Mouse (Mus musculus): ENCODE results near the gene Olfr796. TPM values are rescaled to one million over a fixed set of nuclear protein-coding genes. Genes with fewer than 3 reads are reported as not detected.

Olfr796 gene
- not detected for total RNA-seq (2021)
- long read RNA-seq = 0 reads

- DNase-seq (ENCODE audit: low spot score in 2 of 2) = no peak
Observed at GRCm38 (mm10) chr10:129612470-129612869, at the start of gene Olfr796. Olfr796 (minus strand) TSS chr10:129612570.

- no peak for DNase-seq (ENCODE audit: low spot score in 2 of 2)
Observed at GRCm38 (mm10) chr10:129657394-129657793, 45.0 kb upstream of the Olfr796 start, which contains the start of gene Olfr800. Olfr800 (plus strand) TSS chr10:129657694.

- no peak for DNase-seq (ENCODE audit: low spot score in 2 of 2)
Observed at GRCm38 (mm10) chr10:129651763-129652162, 39.4 kb upstream of the Olfr796 start.

- no peak for DNase-seq (ENCODE audit: low spot score in 2 of 2)
Observed at GRCm38 (mm10) chr10:129637184-129637583, 24.8 kb upstream of the Olfr796 start, which contains the start of gene Olfr799. Olfr799 (plus strand) TSS chr10:129637484.

- no peak for DNase-seq (ENCODE audit: low spot score in 2 of 2)
Observed at GRCm38 (mm10) chr10:129627834-129628233, 15.5 kb upstream of the Olfr796 start, which contains the start of gene Olfr798. Olfr798 (minus strand) TSS chr10:129627934.

- DNase-seq (ENCODE audit: low spot score in 2 of 2) = no peak
Observed at GRCm38 (mm10) chr10:129623251-129623650, 10.9 kb upstream of the Olfr796 start.

- no peak for DNase-seq (ENCODE audit: low spot score in 2 of 2)
Observed at GRCm38 (mm10) chr10:129621724-129622123, 9.4 kb upstream of the Olfr796 start.

- no peak for DNase-seq (ENCODE audit: low spot score in 2 of 2)
Observed at GRCm38 (mm10) chr10:129577066-129577465, 35.3 kb downstream of the Olfr796 start.

- DNase-seq (ENCODE audit: low spot score in 2 of 2) = no peak
Observed at GRCm38 (mm10) chr10:129567355-129567754, 45.0 kb downstream of the Olfr796 start, which contains the start of gene Olfr794. Olfr794 (plus strand) TSS chr10:129567655.

Small RNAs within 50 kb of the gene (microRNA-seq; reads per million reads assigned to microRNA genes)
- 0 reads per million in 2 experiments for gene Gm23252

Other genes starting within 250 kb of the Olfr796 start
- under 1 TPM; 0.10 to 0.22 TPM for gene Olfr784, start 228.5 kb downstream of the Olfr796 start, total RNA-seq (2021)
- gene Olfr785, start 207.1 kb downstream of the Olfr796 start, total RNA-seq (2021) = not detected
- gene Olfr786, start 185.3 kb downstream of the Olfr796 start, total RNA-seq (2021) = not detected
- gene Olfr787, start 150.7 kb downstream of the Olfr796 start, total RNA-seq (2021) = not detected
- gene Olfr788, start 141.6 kb downstream of the Olfr796 start, total RNA-seq (2021) = not detected
- gene Olfr789, start 127.8 kb downstream of the Olfr796 start, total RNA-seq (2021) = not detected
- gene Olfr790, start 114.1 kb downstream of the Olfr796 start, total RNA-seq (2021) = not detected
- not detected for gene Olfr791, start 90.8 kb downstream of the Olfr796 start, total RNA-seq (2021)
- gene Olfr792, start 73.4 kb downstream of the Olfr796 start, total RNA-seq (2021) = not detected
- not detected for gene Olfr794, start 44.9 kb downstream of the Olfr796 start, total RNA-seq (2021)
- gene Olfr798, start 15.4 kb upstream of the Olfr796 start, total RNA-seq (2021) = not detected
- not detected for gene Olfr799, start 24.9 kb upstream of the Olfr796 start, total RNA-seq (2021)
- not detected for gene Olfr800, start 45.1 kb upstream of the Olfr796 start, total RNA-seq (2021)
- not detected for gene Olfr801, start 61.3 kb upstream of the Olfr796 start, total RNA-seq (2021)
- not detected for gene Olfr802, start 75.6 kb upstream of the Olfr796 start, total RNA-seq (2021)
- gene Olfr803, start 81.7 kb upstream of the Olfr796 start, total RNA-seq (2021) = not detected
- gene Olfr804, start 90.6 kb upstream of the Olfr796 start, total RNA-seq (2021) = not detected
- not detected for gene Olfr805, start 116.8 kb upstream of the Olfr796 start, total RNA-seq (2021)
- gene Olfr806, start 129.4 kb upstream of the Olfr796 start, total RNA-seq (2021) = not detected
- gene Olfr807, start 145.2 kb upstream of the Olfr796 start, total RNA-seq (2021) = not detected
- not detected for gene Olfr808, start 152.9 kb upstream of the Olfr796 start, total RNA-seq (2021)
- not detected for gene Olfr809, start 162.1 kb upstream of the Olfr796 start, total RNA-seq (2021)
- not detected for gene Olfr810, start 182.3 kb upstream of the Olfr796 start, total RNA-seq (2021)
- not detected for gene Olfr811, start 191.8 kb upstream of the Olfr796 start, total RNA-seq (2021)
- gene Olfr812, start 233.5 kb upstream of the Olfr796 start, total RNA-seq (2021) = not detected
- not detected for gene Olfr813, start 242.8 kb upstream of the Olfr796 start, total RNA-seq (2021)

Measured in layer of hippocampus, adult 18-20 months (tissue).